Mouse (Mus musculus): ENCODE measurements around the gene Zcchc14. TPM values are rescaled to one million over a fixed set of nuclear protein-coding genes. Genes with fewer than 3 reads are reported as not detected.

Gene Zcchc14
- polyA plus RNA-seq, 1 experiment from 2014 or later, result 27.6 TPM

GRCm38 (mm10) chr8:121577751-121578675 is 74.7 kb downstream of the Zcchc14 start:
- Histone ChIP-seq H3K9ac (replicated peaks) (peak overlapping the region; percentile 86), H3K4me2 (replicated peaks) (peak overlapping the region; percentile 87), H3K4me1 (replicated peaks) (peaks cover 40% of the 10 kb centered on the region), H3K36me3 (no peaks in the 10 kb centered on the region), H3K4me3 (replicated peaks) (peak overlapping the region; percentile 66), H3K9me3 (no peaks in the 10 kb centered on the region), H3K27ac (peak overlapping the region; percentile 75), H3K27me3 (no peaks in the 10 kb centered on the region)
- peak; percentile 79 for ATAC-seq
- WGBS, result under 1% methylated on average over 44 of the region's 44 CpGs

GRCm38 (mm10) chr8:121575661-121576060 is 77.0 kb downstream of the Zcchc14 start:
- Histone ChIP-seq H3K9me3 (no peaks in the 10 kb centered on the region), H3K27ac (no peak overlapping the region), H3K4me2 (replicated peaks) (no peak overlapping the region), H3K4me1 (replicated peaks) (peaks cover 40% of the 10 kb centered on the region), H3K4me3 (replicated peaks) (no peak overlapping the region), H3K36me3 (0 out of 2 replicates have a peak, but pooled peaks cover 4% of the 10 kb centered on the region), H3K27me3 (no peaks in the 10 kb centered on the region), H3K9ac (replicated peaks) (no peak overlapping the region)
- no peak for ATAC-seq
- 83% methylated on average over 3 of the region's 3 CpGs for WGBS

- no peak overlapping the region for H3K27ac ChIP-seq
- H3K9ac ChIP-seq (replicated peaks), result no peak overlapping the region
- no peak overlapping the region for H3K4me3 ChIP-seq (replicated peaks)
- 71% methylated on average over 3 of the region's 3 CpGs for WGBS
- H3K27me3 ChIP-seq, result no peaks in the 10 kb centered on the region
- H3K4me2 ChIP-seq (replicated peaks), result no peak overlapping the region
- peaks cover 45% of the 10 kb centered on the region for H3K4me1 ChIP-seq (replicated peaks)
- ATAC-seq, result peak; percentile 43; the same call in 1 of the 2 replicates
- no peaks in the 10 kb centered on the region for H3K9me3 ChIP-seq
- 0 out of 2 replicates have a peak, but pooled peaks cover 8% of the 10 kb centered on the region for H3K36me3 ChIP-seq
These were observed 79.4 kb downstream of the Zcchc14 start for GRCm38 (mm10) chr8:121573275-121573674.

GRCm38 (mm10) chr8:121572121-121572520 is 80.6 kb downstream of the Zcchc14 start:
- Histone ChIP-seq H3K36me3 (0 out of 2 replicates have a peak, but pooled peaks cover 8% of the 10 kb centered on the region), H3K9me3 (no peaks in the 10 kb centered on the region), H3K9ac (replicated peaks) (no peak overlapping the region), H3K4me2 (replicated peaks) (no peak overlapping the region), H3K4me3 (replicated peaks) (no peak overlapping the region), H3K27ac (no peak overlapping the region), H3K4me1 (replicated peaks) (peaks cover 36% of the 10 kb centered on the region), H3K27me3 (no peaks in the 10 kb centered on the region)
- 84% methylated on average over 7 of the region's 7 CpGs for WGBS
- ATAC-seq, result no peak

GRCm38 (mm10) chr8:121570801-121571200 is 81.9 kb downstream of the Zcchc14 start:
- no peak for ATAC-seq
- no peak overlapping the region for H3K4me3 ChIP-seq (replicated peaks)
- no peaks in the 10 kb centered on the region for H3K27me3 ChIP-seq
- H3K4me1 ChIP-seq (replicated peaks), result peaks cover 22% of the 10 kb centered on the region
- 0 out of 2 replicates have a peak, but pooled peaks cover 8% of the 10 kb centered on the region for H3K36me3 ChIP-seq
- no peak overlapping the region for H3K9ac ChIP-seq (replicated peaks)
- no peaks in the 10 kb centered on the region for H3K9me3 ChIP-seq
- H3K4me2 ChIP-seq (replicated peaks), result no peak overlapping the region
- no peak overlapping the region for H3K27ac ChIP-seq
- WGBS, result 84% methylated on average over 17 of the region's 17 CpGs

GRCm38 (mm10) chr8:121570335-121570734 is 82.4 kb downstream of the Zcchc14 start:
- Histone ChIP-seq H3K27me3 (no peaks in the 10 kb centered on the region), H3K4me1 (replicated peaks) (peaks cover 19% of the 10 kb centered on the region), H3K4me3 (replicated peaks) (no peak overlapping the region), H3K9ac (replicated peaks) (no peak overlapping the region), H3K9me3 (no peaks in the 10 kb centered on the region), H3K36me3 (peaks cover 12% of the 10 kb centered on the region; the same call in 1 of the 2 replicates), H3K4me2 (replicated peaks) (no peak overlapping the region), H3K27ac (no peak overlapping the region)
- 89% methylated on average over 21 of the region's 21 CpGs for WGBS
- no peak for ATAC-seq

- 83% methylated on average over 6 of the region's 6 CpGs for WGBS
- no peaks in the 10 kb centered on the region for H3K9me3 ChIP-seq
- peaks cover 13% of the 10 kb centered on the region; the same call in 1 of the 2 replicates for H3K4me1 ChIP-seq (replicated peaks)
- no peak for ATAC-seq
- no peak overlapping the region for H3K4me2 ChIP-seq (replicated peaks)
- no peaks in the 10 kb centered on the region for H3K27me3 ChIP-seq
- H3K36me3 ChIP-seq, result peaks cover 19% of the 10 kb centered on the region; the same call in 1 of the 2 replicates
- H3K4me3 ChIP-seq (replicated peaks), result no peak overlapping the region
- H3K27ac ChIP-seq, result no peak overlapping the region
- no peak overlapping the region for H3K9ac ChIP-seq (replicated peaks)
These were observed 84.4 kb downstream of the Zcchc14 start for GRCm38 (mm10) chr8:121568321-121568720.

- 64% methylated on average over 6 of the region's 6 CpGs for WGBS
- no peak for ATAC-seq
- Histone ChIP-seq H3K27ac (no peak overlapping the region), H3K36me3 (peaks cover 32% of the 10 kb centered on the region), H3K4me1 (replicated peaks) (0 out of 2 replicates have a peak, but pooled peaks cover 9% of the 10 kb centered on the region), H3K9ac (replicated peaks) (no peak overlapping the region), H3K9me3 (no peaks in the 10 kb centered on the region), H3K4me2 (replicated peaks) (no peak overlapping the region), H3K4me3 (replicated peaks) (no peak overlapping the region), H3K27me3 (no peaks in the 10 kb centered on the region)
These were observed 89.0 kb downstream of the Zcchc14 start for GRCm38 (mm10) chr8:121563701-121564100.

- 78% methylated on average over 9 of the region's 9 CpGs for WGBS
- H3K9me3 ChIP-seq, result no peaks in the 10 kb centered on the region
- no peak overlapping the region for H3K4me2 ChIP-seq (replicated peaks)
- H3K9ac ChIP-seq (replicated peaks), result 0 out of 2 replicates have a peak overlapping the region, but pooled peaks have one; percentile 23
- no peak for ATAC-seq
- no peak overlapping the region for H3K4me3 ChIP-seq (replicated peaks)
- H3K4me1 ChIP-seq (replicated peaks), result 0 out of 2 replicates have a peak, but pooled peaks cover 4% of the 10 kb centered on the region
- no peak overlapping the region for H3K27ac ChIP-seq
- peaks cover 39% of the 10 kb centered on the region for H3K36me3 ChIP-seq
- no peaks in the 10 kb centered on the region for H3K27me3 ChIP-seq
These were observed 89.8 kb downstream of the Zcchc14 start for GRCm38 (mm10) chr8:121562941-121563351.

GRCm38 (mm10) chr8:121561636-121562345 is 90.9 kb downstream of the Zcchc14 start:
- Histone ChIP-seq H3K4me2 (replicated peaks) (no peak overlapping the region), H3K36me3 (peaks cover 46% of the 10 kb centered on the region), H3K27ac (no peak overlapping the region), H3K9ac (replicated peaks) (no peak overlapping the region), H3K4me3 (replicated peaks) (no peak overlapping the region), H3K9me3 (no peaks in the 10 kb centered on the region), H3K4me1 (replicated peaks) (0 out of 2 replicates have a peak, but pooled peaks cover 4% of the 10 kb centered on the region), H3K27me3 (no peaks in the 10 kb centered on the region)
- no peak for ATAC-seq
- 90% methylated on average over 16 of the region's 16 CpGs for WGBS

GRCm38 (mm10) chr8:121560432-121561100 is 92.1 kb downstream of the Zcchc14 start:
- no peak overlapping the region for H3K27ac ChIP-seq
- WGBS, result 96% methylated on average over 7 of the region's 7 CpGs

More at GRCm38 (mm10) chr8:121560432-121561100, 92.1 kb downstream of the Zcchc14 start:
- Histone ChIP-seq H3K36me3 (peaks cover 53% of the 10 kb centered on the region), H3K4me1 (replicated peaks) (0 out of 2 replicates have a peak, but pooled peaks cover 4% of the 10 kb centered on the region), H3K27me3 (no peaks in the 10 kb centered on the region), H3K4me3 (replicated peaks) (no peak overlapping the region), H3K9ac (replicated peaks) (no peak overlapping the region), H3K9me3 (no peaks in the 10 kb centered on the region), H3K4me2 (replicated peaks) (no peak overlapping the region)
- ATAC-seq, result no peak

Measured in midbrain, embryonic 13.5 days (tissue).